Mouse (Mus musculus): Measurements from ENCODE around the gene Magi2. TPM values are rescaled to one million over a fixed set of nuclear protein-coding genes. Genes with fewer than 3 reads are reported as not detected.

Gene Magi2
- polyA plus RNA-seq, 1 experiment = 0.18 TPM

DNA sequence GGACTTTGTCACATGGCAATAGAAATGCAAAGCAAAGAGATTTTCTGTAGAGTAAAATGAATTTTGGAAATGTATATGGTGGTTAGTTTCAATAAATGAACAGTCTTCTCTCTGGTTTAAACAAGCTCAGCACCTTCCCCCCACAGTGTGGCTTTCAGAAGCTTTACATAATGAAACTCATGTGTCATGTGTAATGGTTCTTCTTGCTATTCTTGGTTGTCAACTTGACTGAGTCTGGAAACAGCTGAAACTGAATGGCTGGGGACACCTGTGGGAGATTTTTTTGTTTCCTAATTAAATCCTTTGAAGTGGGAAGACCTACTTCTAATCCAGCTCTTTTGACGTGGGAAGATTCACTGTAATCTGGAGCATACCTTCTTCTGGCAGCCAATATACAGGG lies 974.5 kb downstream of the Magi2 start:
- H3K4me3 ChIP-seq (ENCODE audit: insufficient read depth, poor library complexity, severe bottlenecking) = no peak overlapping the region
- H3K79me2 ChIP-seq (ENCODE audit: control insufficient read depth, insufficient read depth) = no peaks in the 10 kb centered on the region
- no peaks in the 10 kb centered on the region for H3K36me3 ChIP-seq (ENCODE audit: control insufficient read depth, insufficient read depth)
- H3K79me3 ChIP-seq (ENCODE audit: low read depth) = no peaks in the 10 kb centered on the region
- no peaks in the 10 kb centered on the region for H3K27me3 ChIP-seq (ENCODE audit: control insufficient read depth, insufficient read depth, insufficient read length)
- TF ChIP-seq CEBPB (IDR thresholded peaks at IDR 0.05; ENCODE audit: low read depth) (no peak), CTCF (IDR thresholded peaks at IDR 0.05; ENCODE audit: control insufficient read depth, insufficient read depth, insufficient read length) (no peak), MAX (IDR thresholded peaks at IDR 0.05) (no peak), FOSL1 (IDR thresholded peaks at IDR 0.05; ENCODE audit: insufficient read depth, low read length, poor library complexity, severe bottlenecking) (no peak), MYOG (IDR thresholded peaks at IDR 0.05; ENCODE audit: control insufficient read depth, extremely low read depth, insufficient read length) (no peak), MYOD1 (IDR thresholded peaks at IDR 0.05; ENCODE audit: control insufficient read depth, insufficient read length, low read depth) (no peak), USF1 (IDR thresholded peaks at IDR 0.05; ENCODE audit: low read depth) (no peak)
- no peak overlapping the region for H3ac ChIP-seq (ENCODE audit: control insufficient read depth, insufficient read length, low read depth)

DNA sequence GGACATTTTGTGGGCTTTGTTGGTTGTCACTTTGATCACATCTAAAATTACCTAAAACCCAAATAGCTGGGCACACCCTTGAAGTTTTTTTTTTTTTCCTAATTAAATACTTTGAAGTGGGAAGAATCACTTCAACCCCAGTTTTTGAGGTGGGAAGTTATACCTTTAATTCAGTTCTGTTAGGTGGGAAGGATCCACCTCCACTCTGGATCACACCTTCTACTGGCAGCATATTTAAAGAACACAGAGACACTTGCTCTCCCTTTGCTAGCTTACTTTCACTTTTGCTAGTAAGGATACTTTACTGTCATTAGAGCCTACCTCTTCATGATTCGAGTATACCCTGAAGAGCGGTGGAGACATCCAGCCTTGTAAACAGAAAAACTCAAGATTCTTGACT lies 981.3 kb downstream of the Magi2 start:
- H3K4me3 ChIP-seq (ENCODE audit: insufficient read depth, poor library complexity, severe bottlenecking) = no peak overlapping the region
- H3K79me2 ChIP-seq (ENCODE audit: control insufficient read depth, insufficient read depth) = no peaks in the 10 kb centered on the region
- no peaks in the 10 kb centered on the region for H3K79me3 ChIP-seq (ENCODE audit: low read depth)
- no peak for TF ChIP-seq MYOD1 (IDR thresholded peaks at IDR 0.05; ENCODE audit: control insufficient read depth, insufficient read length, low read depth)
- no peak for TF ChIP-seq FOSL1 (IDR thresholded peaks at IDR 0.05; ENCODE audit: insufficient read depth, low read length, poor library complexity, severe bottlenecking)
- no peak for TF ChIP-seq MAX (IDR thresholded peaks at IDR 0.05)
- TF ChIP-seq USF1 (IDR thresholded peaks at IDR 0.05; ENCODE audit: low read depth) = no peak
- no peak for TF ChIP-seq MYOG (IDR thresholded peaks at IDR 0.05; ENCODE audit: control insufficient read depth, extremely low read depth, insufficient read length)
- TF ChIP-seq CTCF (IDR thresholded peaks at IDR 0.05; ENCODE audit: control insufficient read depth, insufficient read depth, insufficient read length) = no peak
- no peak for TF ChIP-seq CEBPB (IDR thresholded peaks at IDR 0.05; ENCODE audit: low read depth)
- H3ac ChIP-seq (ENCODE audit: control insufficient read depth, insufficient read length, low read depth) = no peak overlapping the region
- H3K36me3 ChIP-seq (ENCODE audit: control insufficient read depth, insufficient read depth) = no peaks in the 10 kb centered on the region
- no peaks in the 10 kb centered on the region for H3K27me3 ChIP-seq (ENCODE audit: control insufficient read depth, insufficient read depth, insufficient read length)

DNA sequence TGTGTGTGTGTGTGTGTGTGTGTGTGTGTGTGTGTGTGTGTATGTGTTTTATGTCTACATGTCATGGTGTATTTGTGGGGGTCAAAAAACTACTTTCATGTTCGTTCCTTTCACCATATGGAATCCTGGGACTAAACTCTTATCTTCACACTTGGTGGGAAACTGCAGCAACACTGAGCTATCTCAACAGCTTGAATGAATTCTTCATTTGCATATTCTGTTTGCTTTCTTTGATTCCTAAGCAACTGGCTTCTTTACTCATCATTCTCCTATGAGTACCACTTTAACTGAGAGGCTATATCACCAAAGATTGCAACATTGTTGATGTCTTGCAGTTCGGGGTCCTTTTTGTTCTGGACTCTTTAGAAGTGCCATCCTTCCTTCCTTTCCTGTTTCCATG lies 986.5 kb downstream of the Magi2 start:
- Histone ChIP-seq H3K4me3 (ENCODE audit: insufficient read depth, poor library complexity, severe bottlenecking) (no peak overlapping the region), H3ac (ENCODE audit: control insufficient read depth, insufficient read length, low read depth) (no peak overlapping the region), H3K27me3 (ENCODE audit: control insufficient read depth, insufficient read depth, insufficient read length) (no peaks in the 10 kb centered on the region), H3K79me2 (ENCODE audit: control insufficient read depth, insufficient read depth) (no peaks in the 10 kb centered on the region), H3K79me3 (ENCODE audit: low read depth) (no peaks in the 10 kb centered on the region), H3K36me3 (ENCODE audit: control insufficient read depth, insufficient read depth) (no peaks in the 10 kb centered on the region)
- TF ChIP-seq MYOG (IDR thresholded peaks at IDR 0.05; ENCODE audit: control insufficient read depth, extremely low read depth, insufficient read length) = no peak
- TF ChIP-seq CTCF (IDR thresholded peaks at IDR 0.05; ENCODE audit: control insufficient read depth, insufficient read depth, insufficient read length) = no peak
- TF ChIP-seq FOSL1 (IDR thresholded peaks at IDR 0.05; ENCODE audit: insufficient read depth, low read length, poor library complexity, severe bottlenecking) = no peak
- TF ChIP-seq USF1 (IDR thresholded peaks at IDR 0.05; ENCODE audit: low read depth) = no peak
- TF ChIP-seq MAX (IDR thresholded peaks at IDR 0.05) = no peak
- TF ChIP-seq MYOD1 (IDR thresholded peaks at IDR 0.05; ENCODE audit: control insufficient read depth, insufficient read length, low read depth) = no peak
- TF ChIP-seq CEBPB (IDR thresholded peaks at IDR 0.05; ENCODE audit: low read depth) = no peak

DNA sequence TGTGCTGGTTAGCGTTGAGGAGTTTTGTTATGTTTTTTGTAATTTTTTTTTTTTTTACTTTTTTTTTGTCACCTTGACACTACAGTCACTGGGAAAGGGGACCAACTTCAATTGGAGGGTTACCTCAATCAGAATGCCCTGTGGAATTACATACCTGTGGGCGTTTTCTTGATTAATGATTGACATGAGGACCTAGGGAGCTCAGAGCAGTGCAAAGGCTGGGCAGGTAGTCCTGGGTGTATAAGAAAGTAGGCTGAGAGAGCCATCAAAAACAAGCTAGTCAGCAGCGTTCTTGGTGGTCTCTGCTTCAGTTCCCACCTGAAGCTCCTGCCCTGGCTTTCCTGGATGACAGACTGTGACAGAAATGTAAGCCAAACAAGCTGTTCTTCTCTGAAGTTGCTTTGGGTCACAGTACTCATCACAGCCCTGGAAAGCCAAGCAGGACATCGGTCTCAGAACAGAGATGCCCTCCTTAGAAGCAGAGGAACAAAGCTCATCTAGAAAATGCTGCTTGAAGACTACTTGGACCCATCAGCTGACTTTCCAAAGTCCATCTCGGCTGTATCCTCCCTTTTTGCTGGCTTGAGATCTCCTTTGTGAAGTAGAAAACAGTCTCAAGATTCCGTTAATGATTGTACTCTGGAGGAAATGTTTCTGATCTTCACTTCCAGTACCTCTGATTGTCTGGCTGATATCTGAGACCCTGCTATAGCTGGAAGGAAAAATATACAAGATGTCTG lies 999.8 kb downstream of the Magi2 start:
- no peak overlapping the region for H3ac ChIP-seq (ENCODE audit: control insufficient read depth, insufficient read length, low read depth)
- H3K36me3 ChIP-seq (ENCODE audit: control insufficient read depth, insufficient read depth) = no peaks in the 10 kb centered on the region
- no peaks in the 10 kb centered on the region for H3K27me3 ChIP-seq (ENCODE audit: control insufficient read depth, insufficient read depth, insufficient read length)
- no peaks in the 10 kb centered on the region for H3K79me3 ChIP-seq (ENCODE audit: low read depth)
- H3K79me2 ChIP-seq (ENCODE audit: control insufficient read depth, insufficient read depth) = no peaks in the 10 kb centered on the region
- TF ChIP-seq MAX (IDR thresholded peaks at IDR 0.05) (no peak), FOSL1 (IDR thresholded peaks at IDR 0.05; ENCODE audit: insufficient read depth, low read length, poor library complexity, severe bottlenecking) (no peak), MYOG (IDR thresholded peaks at IDR 0.05; ENCODE audit: control insufficient read depth, extremely low read depth, insufficient read length) (no peak), MYOD1 (IDR thresholded peaks at IDR 0.05; ENCODE audit: control insufficient read depth, insufficient read length, low read depth) (no peak), CTCF (IDR thresholded peaks at IDR 0.05; ENCODE audit: control insufficient read depth, insufficient read depth, insufficient read length) (no peak), CEBPB (IDR thresholded peaks at IDR 0.05; ENCODE audit: low read depth) (no peak), USF1 (IDR thresholded peaks at IDR 0.05; ENCODE audit: low read depth) (no peak)
- no peak overlapping the region for H3K4me3 ChIP-seq (ENCODE audit: insufficient read depth, poor library complexity, severe bottlenecking)

DNA sequence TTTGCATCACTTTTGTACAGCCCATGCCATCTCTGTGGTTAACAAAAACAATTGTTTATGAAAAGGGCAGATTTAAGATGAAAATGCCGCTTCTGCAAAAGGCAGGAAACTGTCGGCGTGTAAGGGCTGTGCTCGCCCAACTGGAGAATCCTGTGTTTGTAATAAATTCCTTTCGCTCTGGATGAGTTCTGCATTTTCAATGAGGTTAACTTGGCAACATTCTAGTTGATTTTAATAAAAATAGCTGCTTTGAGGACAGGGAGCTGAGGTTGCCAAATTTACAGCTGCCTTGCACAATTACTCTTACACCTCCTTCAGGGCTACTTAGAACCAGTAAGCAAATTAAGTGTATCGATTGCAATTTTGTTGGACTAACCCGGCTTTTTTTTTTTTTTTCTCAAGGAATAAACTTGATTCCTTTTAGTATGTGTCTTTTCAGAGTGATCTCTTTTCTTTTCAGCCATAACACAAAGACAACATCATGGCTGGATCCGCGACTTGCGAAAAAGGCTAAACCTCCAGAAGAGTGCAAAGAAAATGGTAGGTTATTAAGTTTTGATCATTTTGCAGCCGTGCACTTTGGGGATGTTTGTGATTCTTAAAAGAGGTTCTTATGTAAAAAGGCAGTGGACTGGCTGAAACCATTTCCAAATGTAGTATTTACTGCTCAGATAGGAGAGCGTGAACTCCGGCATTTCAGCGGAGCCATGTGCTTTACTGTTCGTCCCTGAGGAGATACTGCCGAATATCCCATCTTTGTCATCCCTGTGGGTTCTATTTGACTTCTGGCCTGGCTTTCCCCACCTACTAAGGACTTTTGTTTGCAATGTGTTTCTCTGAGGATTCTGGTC lies 1001.3 kb downstream of the Magi2 start:
- TF ChIP-seq MYOG (IDR thresholded peaks at IDR 0.05; ENCODE audit: control insufficient read depth, extremely low read depth, insufficient read length) = no peak
- no peak for TF ChIP-seq CTCF (IDR thresholded peaks at IDR 0.05; ENCODE audit: control insufficient read depth, insufficient read depth, insufficient read length)
- TF ChIP-seq MAX (IDR thresholded peaks at IDR 0.05) = no peak
- TF ChIP-seq FOSL1 (IDR thresholded peaks at IDR 0.05; ENCODE audit: insufficient read depth, low read length, poor library complexity, severe bottlenecking) = no peak
- no peak for TF ChIP-seq USF1 (IDR thresholded peaks at IDR 0.05; ENCODE audit: low read depth)
- no peak for TF ChIP-seq MYOD1 (IDR thresholded peaks at IDR 0.05; ENCODE audit: control insufficient read depth, insufficient read length, low read depth)
- TF ChIP-seq CEBPB (IDR thresholded peaks at IDR 0.05; ENCODE audit: low read depth) = no peak
- Histone ChIP-seq H3K27me3 (ENCODE audit: control insufficient read depth, insufficient read depth, insufficient read length) (no peaks in the 10 kb centered on the region), H3K79me2 (ENCODE audit: control insufficient read depth, insufficient read depth) (no peaks in the 10 kb centered on the region), H3K79me3 (ENCODE audit: low read depth) (no peaks in the 10 kb centered on the region), H3K36me3 (ENCODE audit: control insufficient read depth, insufficient read depth) (no peaks in the 10 kb centered on the region), H3K4me3 (ENCODE audit: insufficient read depth, poor library complexity, severe bottlenecking) (no peak overlapping the region), H3ac (ENCODE audit: control insufficient read depth, insufficient read length, low read depth) (no peak overlapping the region)

Measured in C2C12 (cell line).